Mouse (Mus musculus) limb, embryonic 12.5 days (tissue): ENCODE results near the gene Pi4k2b. TPM values are rescaled to one million over a fixed set of nuclear protein-coding genes. Genes with fewer than 3 reads are reported as not detected.
A peak's percentile ranks its signal among the peaks of the same experiment; 100 is the strongest.
"Not testable (repeated sequence)": the region's sequence is repeated elsewhere in the genome, so short reads cannot be mapped to it uniquely, and the experiment has no call there.

Source experiments
- ATAC-seq: fragments of 200-750 bp; cut with Nextera tagmentation; 2 replicates; pipeline ENCODE4 v1.8.0; 2017; ENCODE audit warnings: low read depth, moderate TSS enrichment; ENCODE audit not compliant: insufficient number of reproducible peaks, insufficient read depth, low FRiP score, low TSS enrichment
- H3K27ac ChIP-seq: fragments of 300-500 bp; sonication (generic); 2 replicates; pipeline ENCODE4 v1.5.1; 2016; ENCODE audit warnings: mild to moderate bottlenecking, moderate library complexity
- H3K27me3 ChIP-seq: fragments of 300-500 bp; sonication (generic); 2 replicates; pipeline ENCODE4 v1.6.1; 2016; ENCODE audit warnings: mild to moderate bottlenecking, moderate library complexity
- H3K36me3 ChIP-seq: fragments of 300-500 bp; sonication (generic); 2 replicates; pipeline ENCODE4 v1.6.1; 2016; ENCODE audit warnings: mild to moderate bottlenecking, moderate library complexity
- H3K4me1 ChIP-seq: fragments of 300-500 bp; sonication (generic); replicated peaks from 2 replicates; pipeline ENCODE4 v1.6.1; 2016
- H3K4me2 ChIP-seq: fragments of 300-500 bp; sonication (generic); 2 replicates; pipeline ENCODE4 v1.6.1; 2016; ENCODE audit warnings: mild to moderate bottlenecking, moderate library complexity
- H3K4me3 ChIP-seq: fragments of 300-500 bp; sonication (generic); replicated peaks from 2 replicates; pipeline ENCODE4 v1.5.1; 2016; ENCODE audit warnings: mild to moderate bottlenecking
- H3K9ac ChIP-seq: fragments of 300-500 bp; sonication (generic); replicated peaks from 2 replicates; pipeline ENCODE4 v1.6.1; 2016; ENCODE audit warnings: mild to moderate bottlenecking, moderate library complexity
- H3K9me3 ChIP-seq: fragments of 300-500 bp; sonication (generic); 2 replicates; pipeline ENCODE4 v1.6.1; 2016; ENCODE audit warnings: mild to moderate bottlenecking, moderate library complexity
- WGBS: fragments of 180-500 bp; shearing (Covaris S2); methylation state at CpG from one replicate; pipeline ENCODE4 v1.1.7; 2016; 5-methylcytosine and 5-hydroxymethylcytosine counted together
- polyA plus RNA-seq: library from polyadenylated mRNA; unstranded; fragments of >200 nt; fragmentation: Nextera tagmentation; extraction: Ambion mirVana; gene quantifications from 2 replicates; pipeline ENCODE4 v1.2.1, GENCODE M21; 2016

The Pi4k2b gene
- polyA plus RNA-seq, result 22.3 and 22.7 TPM in 2 replicates

GRCm38 (mm10) chr5:52741391-52742111 lies at the start of gene Pi4k2b:
Gene Pi4k2b, plus strand, starts transcription at chr5:52741574.
- H3K4me2 ChIP-seq, result peak within 1 kb of the TSS; percentile 64
- peaks cover 3% of the 10 kb centered on the region; the same call in 1 of the 2 replicates for H3K36me3 ChIP-seq
- under 1% methylated on average over 54 of the region's 75 CpGs for WGBS
- no peaks in the 10 kb centered on the region for H3K9me3 ChIP-seq
- ATAC-seq, result peak; percentile 87
- peaks cover 14% of the 10 kb centered on the region for H3K4me1 ChIP-seq
- peak within 1 kb of the TSS; percentile 84 for H3K4me3 ChIP-seq
- H3K9ac ChIP-seq, result peak within 1 kb of the TSS; percentile 79
- no peaks in the 10 kb centered on the region for H3K27me3 ChIP-seq
- peak within 1 kb of the TSS; percentile 80 for H3K27ac ChIP-seq

GRCm38 (mm10) chr5:52697291-52697690 lies 44.1 kb upstream of the Pi4k2b start:
- no peak overlapping the region for H3K4me3 ChIP-seq
- no peaks in the 10 kb centered on the region for H3K27me3 ChIP-seq
- H3K9ac ChIP-seq, result no peak overlapping the region
- H3K36me3 ChIP-seq, result no peaks in the 10 kb centered on the region
- WGBS, result 87% methylated on average over 1 of the region's 1 CpGs
- H3K4me1 ChIP-seq, result no peaks in the 10 kb centered on the region
- H3K9me3 ChIP-seq, result no peaks in the 10 kb centered on the region
- ATAC-seq, result no peak
- no peak overlapping the region for H3K27ac ChIP-seq
- H3K4me2 ChIP-seq, result no peak overlapping the region

- WGBS, result 84% methylated on average over 7 of the region's 7 CpGs
- not testable (repeated sequence) for H3K4me3 ChIP-seq, H3K4me2 ChIP-seq, ATAC-seq, H3K9ac ChIP-seq, H3K36me3 ChIP-seq, H3K27ac ChIP-seq, H3K4me1 ChIP-seq, H3K9me3 ChIP-seq, H3K27me3 ChIP-seq
Observed at GRCm38 (mm10) chr5:52697882-52698440, 43.4 kb upstream of the Pi4k2b start.

GRCm38 (mm10) chr5:52704562-52704961 lies 36.8 kb upstream of the Pi4k2b start:
- WGBS, result 79% methylated on average over 4 of the region's 4 CpGs
- ATAC-seq, result no peak
- H3K4me2 ChIP-seq, result no peak overlapping the region

GRCm38 (mm10) chr5:52712704-52713103 lies 28.7 kb upstream of the Pi4k2b start:
- no peak for ATAC-seq
- Histone ChIP-seq H3K4me2 (no peak overlapping the region), H3K27ac (no peak overlapping the region), H3K9me3 (no peaks in the 10 kb centered on the region), H3K9ac (no peak overlapping the region), H3K27me3 (no peaks in the 10 kb centered on the region), H3K36me3 (no peaks in the 10 kb centered on the region), H3K4me1 (no peaks in the 10 kb centered on the region), H3K4me3 (no peak overlapping the region)

More at GRCm38 (mm10) chr5:52704562-52704961, 36.8 kb upstream of the Pi4k2b start:
- H3K4me1 ChIP-seq, result no peaks in the 10 kb centered on the region
- H3K9ac ChIP-seq, result no peak overlapping the region
- H3K9me3 ChIP-seq, result no peaks in the 10 kb centered on the region
- H3K4me3 ChIP-seq, result no peak overlapping the region
- no peak overlapping the region for H3K27ac ChIP-seq
- H3K27me3 ChIP-seq, result no peaks in the 10 kb centered on the region
- no peaks in the 10 kb centered on the region for H3K36me3 ChIP-seq

- no peak overlapping the region for H3K27ac ChIP-seq
- 59% methylated on average over 5 of the region's 5 CpGs for WGBS
- no peak overlapping the region for H3K4me2 ChIP-seq
- H3K27me3 ChIP-seq, result no peaks in the 10 kb centered on the region; the same call in 1 of the 2 replicates
- H3K9me3 ChIP-seq, result no peaks in the 10 kb centered on the region
- no peaks in the 10 kb centered on the region for H3K36me3 ChIP-seq
- no peaks in the 10 kb centered on the region for H3K4me1 ChIP-seq
- no peak for ATAC-seq
- H3K9ac ChIP-seq, result no peak overlapping the region
- no peak overlapping the region for H3K4me3 ChIP-seq
Observed at GRCm38 (mm10) chr5:52716742-52717448, 24.5 kb upstream of the Pi4k2b start.

GRCm38 (mm10) chr5:52721003-52721402 lies 20.4 kb upstream of the Pi4k2b start:
- H3K27me3 ChIP-seq, result no peaks in the 10 kb centered on the region; the same call in 1 of the 2 replicates
- H3K4me1 ChIP-seq, result no peaks in the 10 kb centered on the region
- no peak overlapping the region for H3K4me3 ChIP-seq
- no peak overlapping the region for H3K27ac ChIP-seq
- no peaks in the 10 kb centered on the region for H3K9me3 ChIP-seq
- 79% methylated on average over 8 of the region's 8 CpGs for WGBS
- no peaks in the 10 kb centered on the region for H3K36me3 ChIP-seq
- no peak overlapping the region for H3K4me2 ChIP-seq
- H3K9ac ChIP-seq, result no peak overlapping the region
- ATAC-seq, result no peak

- no peaks in the 10 kb centered on the region for H3K9me3 ChIP-seq
- no peak overlapping the region for H3K27ac ChIP-seq
- H3K9ac ChIP-seq, result no peak overlapping the region
- no peaks in the 10 kb centered on the region for H3K27me3 ChIP-seq
- WGBS, result 82% methylated on average over 5 of the region's 5 CpGs
- ATAC-seq, result no peak
- no peaks in the 10 kb centered on the region for H3K36me3 ChIP-seq
- no peak overlapping the region for H3K4me3 ChIP-seq
- no peaks in the 10 kb centered on the region for H3K4me1 ChIP-seq
- H3K4me2 ChIP-seq, result no peak overlapping the region
Observed at GRCm38 (mm10) chr5:52727747-52728146, 13.6 kb upstream of the Pi4k2b start.

- Histone ChIP-seq H3K9me3 (no peaks in the 10 kb centered on the region), H3K27ac (no peak overlapping the region), H3K4me3 (no peak overlapping the region), H3K36me3 (no peaks in the 10 kb centered on the region), H3K4me2 (no peak overlapping the region), H3K9ac (no peak overlapping the region), H3K27me3 (no peaks in the 10 kb centered on the region), H3K4me1 (no peaks in the 10 kb centered on the region)
- ATAC-seq, result no peak
- 67% methylated on average over 4 of the region's 4 CpGs for WGBS
Observed at GRCm38 (mm10) chr5:52732811-52733210, 8.6 kb upstream of the Pi4k2b start.

GRCm38 (mm10) chr5:52736046-52736445 lies 5.3 kb upstream of the Pi4k2b start:
- Histone ChIP-seq H3K4me2 (no peak overlapping the region), H3K9me3 (no peaks in the 10 kb centered on the region), H3K27me3 (no peaks in the 10 kb centered on the region), H3K36me3 (no peaks in the 10 kb centered on the region), H3K4me1 (no peaks in the 10 kb centered on the region), H3K4me3 (no peak overlapping the region), H3K27ac (no peak overlapping the region), H3K9ac (no peak overlapping the region)
- no peak for ATAC-seq
- WGBS, result 89% methylated on average over 3 of the region's 3 CpGs

GRCm38 (mm10) chr5:52742112-52742813 lies 889 bp downstream of the Pi4k2b start:
- H3K9ac ChIP-seq, result peak overlapping the region; percentile 79
- WGBS, result 4% methylated on average over 17 of the region's 17 CpGs
- peak overlapping the region; percentile 80 for H3K27ac ChIP-seq
- ATAC-seq, result no peak
- peak overlapping the region; percentile 84 for H3K4me3 ChIP-seq
- no peaks in the 10 kb centered on the region for H3K9me3 ChIP-seq
- no peaks in the 10 kb centered on the region for H3K27me3 ChIP-seq
- peaks cover 3% of the 10 kb centered on the region; the same call in 1 of the 2 replicates for H3K36me3 ChIP-seq
- peak overlapping the region; percentile 64 for H3K4me2 ChIP-seq
- peaks cover 14% of the 10 kb centered on the region for H3K4me1 ChIP-seq
